In genomic region chr7:28344637-28345036, GRCm38 (mm10) we compare ENCODE assay signal across 2 mouse cellular contexts.
TF ChIP-seq lines count a peak whose summit lies in the region.

No protein-coding gene starts in this region.

TF ChIP-seq in CH12.LX, 34 proteins besides CTCF, POLR2A, EP300 and RAD21:
- TF ChIP-seq SMC3 (IDR thresholded peaks at IDR 0.05; ENCODE audit: low read depth, low read length) (peak; percentile 68), USF2 (conservative IDR thresholded peaks at IDR 0.05; ENCODE audit: low read depth, low read length) (no peak), POLR2AphosphoS2 (IDR thresholded peaks at IDR 0.05; ENCODE audit: low read depth, low read length) (no peak), MXI1 (IDR thresholded peaks at IDR 0.05; ENCODE audit: low read depth, low read length) (no peak), IRF4 (IDR thresholded peaks at IDR 0.05; ENCODE audit: low read depth, low read length) (0 out of 2 replicates have a peak, but pooled peaks have one; percentile 20), BHLHE40 (IDR thresholded peaks at IDR 0.05; ENCODE audit: low read depth, low read length) (no peak), TCF12 (IDR thresholded peaks at IDR 0.05; ENCODE audit: low read depth, low read length) (0 out of 2 replicates have a peak, but pooled peaks have one; percentile 27)
TF ChIP-seq in CH12.LX: peak in this region for 3.

TF ChIP-seq in myocyte, 11 proteins besides CTCF, POLR2A, EP300 and RAD21:
- no peak for TF ChIP-seq REST (IDR thresholded peaks at IDR 0.05; ENCODE audit: insufficient read depth, insufficient read length)
TF ChIP-seq in myocyte: peak in this region for 0.
